Mouse (Mus musculus) heart, postnatal 0 days (tissue): ENCODE measurements around the gene Zfp775. TPM values are rescaled to one million over a fixed set of nuclear protein-coding genes. Genes with fewer than 3 reads are reported as not detected.

Source experiments
- ATAC-seq: fragments of 200-750 bp; cut with Nextera tagmentation; 2 replicates; pipeline ENCODE4 v1.8.0; 2017; ENCODE audit warnings: low read depth, moderate number of reproducible peaks, moderate library complexity; ENCODE audit not compliant: insufficient read depth
- DNase-seq: peaks from one replicate; pipeline ENCODE4 v3.0.0-alpha.2; 2016; ENCODE audit warnings: low spot score
- H3K27ac ChIP-seq: fragments of 300-500 bp; sonication (generic); 2 replicates; pipeline ENCODE4 v1.5.1; 2014; ENCODE audit warnings: low read depth, mild to moderate bottlenecking
- H3K27me3 ChIP-seq: fragments of 300-500 bp; sonication (generic); 2 replicates; pipeline ENCODE4 v1.6.1; 2014; ENCODE audit warnings: low read length, mixed read lengths; ENCODE audit not compliant: control insufficient read depth, insufficient read depth
- H3K36me3 ChIP-seq: fragments of 300-500 bp; sonication (generic); replicated peaks from 2 replicates; pipeline ENCODE4 v1.6.1; 2014; ENCODE audit warnings: low read length, mixed read lengths; ENCODE audit not compliant: control insufficient read depth, insufficient read depth
- H3K4me1 ChIP-seq: fragments of 300-500 bp; sonication (generic); 2 replicates; pipeline ENCODE4 v1.6.1; 2014; ENCODE audit warnings: antibody characterized with exemption; ENCODE audit not compliant: control insufficient read depth, insufficient read depth
- H3K4me2 ChIP-seq: fragments of 300-500 bp; sonication (generic); 2 replicates; pipeline ENCODE4 v1.6.1; 2014; ENCODE audit warnings: low read depth, mild to moderate bottlenecking, low read length, moderate library complexity
- H3K4me3 ChIP-seq: fragments of 300-500 bp; sonication (generic); 2 replicates; pipeline ENCODE4 v1.5.1; 2014; ENCODE audit warnings: low read depth, low read length
- H3K9ac ChIP-seq: fragments of 300-500 bp; sonication (generic); replicated peaks from 2 replicates; pipeline ENCODE4 v1.6.1; 2014; ENCODE audit warnings: low read depth, low read length, mixed read lengths
- H3K9me3 ChIP-seq: fragments of 300-500 bp; sonication (generic); replicated peaks from 2 replicates; pipeline ENCODE4 v1.6.1; 2016; ENCODE audit warnings: low read length; ENCODE audit not compliant: control insufficient read depth
- CTCF ChIP-seq: IDR thresholded peaks from 2 replicates; pipeline ENCODE4 v1.5.1; 2016; ENCODE audit warnings: antibody characterized with exemption, control low read depth, low read depth
- EP300 ChIP-seq: IDR thresholded peaks from 2 replicates; pipeline ENCODE4 v1.6.1; 2016; ENCODE audit warnings: antibody characterized with exemption, low read depth
- WGBS: fragments of 180-500 bp; shearing (Covaris S2); extraction: QIAGEN DNeasy Blood & Tissue Kit; methylation state at CpG from one replicate; pipeline ENCODE4 v1.1.7; 2014; 5-methylcytosine and 5-hydroxymethylcytosine counted together
- polyA plus RNA-seq: library from polyadenylated mRNA; unstranded; fragments of >200 nt; fragmentation: Nextera tagmentation; extraction: Ambion mirVana; gene quantifications from 2 replicates; pipeline ENCODE4 v1.2.1, GENCODE M21; 2015
- total RNA-seq: library from RNA; depleted of rRNA; stranded (reverse); fragments of >200 nt; gene quantifications from 2 replicates; pipeline ENCODE4 v1.2.3, GENCODE M21; 2014; ENCODE audit warnings: low replicate concordance

Zfp775 gene
- total and polyA plus RNA-seq, 2 experiments from 2014 or later = 4.0 to 5.7 TPM

DNA sequence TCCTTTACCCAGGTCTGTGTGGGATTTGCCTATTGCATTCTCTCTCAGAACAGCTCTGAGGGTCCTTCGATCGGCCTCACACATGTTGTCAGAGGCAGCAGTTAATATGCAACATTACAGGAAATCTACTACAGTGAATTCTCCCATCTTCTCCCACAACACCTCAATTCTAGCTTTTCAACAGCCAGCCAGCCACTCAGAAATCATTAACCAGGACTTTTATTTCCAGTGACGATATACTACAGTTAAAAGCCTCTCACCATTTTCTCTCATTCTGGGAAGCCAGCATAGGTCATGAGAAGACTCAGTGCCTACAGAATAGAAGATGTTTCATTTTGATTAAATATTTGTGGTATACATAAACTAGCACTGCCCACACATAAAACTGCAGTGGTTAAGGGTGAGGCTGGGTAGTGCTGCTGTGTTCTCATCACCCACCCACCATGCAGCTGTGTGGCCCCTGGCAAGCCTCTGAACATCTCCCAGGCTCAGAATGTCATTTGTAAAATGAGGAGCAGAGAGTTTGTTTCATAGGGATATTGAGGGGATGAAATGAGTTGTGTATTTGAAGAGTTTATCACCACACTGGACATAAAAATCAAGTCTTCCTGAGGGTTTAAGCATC lies 10.5 kb upstream of the Zfp775 start:
- Histone ChIP-seq H3K27ac (no peak overlapping the region), H3K4me1 (peaks cover 30% of the 10 kb centered on the region), H3K27me3 (no peaks in the 10 kb centered on the region), H3K4me2 (no peak overlapping the region), H3K36me3 (peaks cover 7% of the 10 kb centered on the region), H3K9me3 (no peaks in the 10 kb centered on the region), H3K9ac (no peak overlapping the region), H3K4me3 (no peak overlapping the region)
- WGBS = 85% methylated on average over 3 of the region's 3 CpGs
- ATAC-seq (no peak), DNase-seq (no peak)
- no peak for TF ChIP-seq EP300
- no peak for TF ChIP-seq CTCF

DNA sequence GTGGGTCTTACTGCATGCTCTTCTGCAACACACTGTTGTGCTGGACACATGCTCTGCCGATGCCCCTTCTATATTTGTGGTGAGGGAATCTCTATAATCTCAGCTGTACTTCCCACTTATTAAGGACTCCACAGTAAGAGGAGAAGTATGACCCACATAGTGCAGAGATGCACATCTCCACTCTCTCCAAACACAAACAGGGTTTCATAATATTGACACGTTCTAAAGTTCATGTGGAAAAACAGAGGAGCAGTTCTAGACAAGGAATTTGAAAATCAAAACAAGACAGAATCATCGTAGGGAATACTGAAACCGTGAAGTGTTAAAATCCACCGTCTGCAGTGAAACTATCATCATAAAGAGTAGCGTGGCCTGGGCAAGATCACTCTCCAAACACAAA lies 10.0 kb upstream of the Zfp775 start:
- H3K27me3 ChIP-seq = no peaks in the 10 kb centered on the region
- H3K9ac ChIP-seq = no peak overlapping the region
- H3K36me3 ChIP-seq = peaks cover 12% of the 10 kb centered on the region
- 87% methylated on average over 6 of the region's 6 CpGs for WGBS
- no peak overlapping the region for H3K27ac ChIP-seq
- no peak overlapping the region for H3K4me3 ChIP-seq
- no peak overlapping the region for H3K4me2 ChIP-seq
- ATAC-seq (no peak), DNase-seq (no peak)
- H3K4me1 ChIP-seq = peaks cover 30% of the 10 kb centered on the region
- H3K9me3 ChIP-seq = 0 out of 2 replicates have a peak, but pooled peaks cover 1% of the 10 kb centered on the region
- TF ChIP-seq CTCF (no peak), EP300 (no peak)

DNA sequence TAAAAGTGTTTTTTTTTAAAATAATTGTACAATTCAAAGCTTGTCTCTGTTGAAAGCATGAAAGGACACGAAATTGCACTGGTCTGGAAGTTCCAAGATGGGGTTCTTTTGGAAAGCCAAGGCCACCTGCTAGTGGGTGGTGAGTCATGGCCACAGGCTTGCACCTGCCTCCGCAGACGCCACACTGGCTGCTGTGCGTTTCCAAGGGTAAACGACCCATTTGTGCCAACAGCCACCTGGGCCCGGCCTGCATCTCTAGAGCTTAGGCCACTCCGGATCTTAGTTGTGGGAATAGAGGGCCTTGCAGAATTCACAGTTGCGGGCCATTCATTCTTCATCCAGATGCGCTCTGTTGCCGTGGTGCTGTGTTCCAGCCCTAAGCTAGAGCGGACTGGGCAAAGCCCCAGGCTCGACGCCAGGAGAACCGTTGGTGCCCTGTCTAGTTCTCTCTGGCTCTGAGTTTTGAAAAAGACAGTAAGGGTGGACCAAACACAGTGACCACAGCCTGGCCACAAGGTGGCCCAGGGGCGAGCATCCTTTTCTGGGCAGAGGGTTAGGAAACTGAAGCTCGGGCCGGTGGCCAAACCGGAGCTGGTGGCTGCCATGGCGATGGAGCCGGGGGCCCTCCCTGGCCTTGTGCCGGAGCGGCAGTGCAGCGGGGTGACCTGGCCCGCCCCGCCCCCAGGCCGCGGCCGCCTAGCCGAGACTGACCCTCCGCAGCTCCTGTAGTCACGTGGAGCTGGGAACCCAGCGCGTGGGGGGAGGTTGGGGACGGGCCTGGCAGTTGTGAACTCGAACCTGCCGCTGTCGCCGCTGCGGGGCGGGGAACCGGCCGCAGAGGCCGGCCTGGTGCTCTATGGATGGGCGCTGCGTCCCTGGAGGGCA lies 8.5 kb upstream of the Zfp775 start, which contains the start of the genes Repin1 and Gm44965:
Gene Repin1 (plus strand): TSS at position 726 of the 885 bp plus-strand sequence.
Gene Gm44965 (plus strand): TSS at position 784 of the 885 bp plus-strand sequence.
- Histone ChIP-seq H3K36me3 (peaks cover 27% of the 10 kb centered on the region), H3K27ac (peak within 1 kb of the TSS; percentile 90), H3K4me3 (peak within 1 kb of the TSS; percentile 69), H3K27me3 (no peaks in the 10 kb centered on the region), H3K9me3 (0 out of 2 replicates have a peak, but pooled peaks cover 7% of the 10 kb centered on the region), H3K4me1 (peaks cover 30% of the 10 kb centered on the region), H3K4me2 (peak within 1 kb of the TSS; percentile 89), H3K9ac (peak within 1 kb of the TSS; percentile 78)
- TF ChIP-seq CTCF (peak; percentile 29; the same call in 1 of the 2 replicates), EP300 (peak; percentile 94)
- peak; percentile 94 for ATAC-seq
- WGBS = 8% methylated on average over 45 of the region's 45 CpGs
- DNase-seq = peak; percentile 86

DNA sequence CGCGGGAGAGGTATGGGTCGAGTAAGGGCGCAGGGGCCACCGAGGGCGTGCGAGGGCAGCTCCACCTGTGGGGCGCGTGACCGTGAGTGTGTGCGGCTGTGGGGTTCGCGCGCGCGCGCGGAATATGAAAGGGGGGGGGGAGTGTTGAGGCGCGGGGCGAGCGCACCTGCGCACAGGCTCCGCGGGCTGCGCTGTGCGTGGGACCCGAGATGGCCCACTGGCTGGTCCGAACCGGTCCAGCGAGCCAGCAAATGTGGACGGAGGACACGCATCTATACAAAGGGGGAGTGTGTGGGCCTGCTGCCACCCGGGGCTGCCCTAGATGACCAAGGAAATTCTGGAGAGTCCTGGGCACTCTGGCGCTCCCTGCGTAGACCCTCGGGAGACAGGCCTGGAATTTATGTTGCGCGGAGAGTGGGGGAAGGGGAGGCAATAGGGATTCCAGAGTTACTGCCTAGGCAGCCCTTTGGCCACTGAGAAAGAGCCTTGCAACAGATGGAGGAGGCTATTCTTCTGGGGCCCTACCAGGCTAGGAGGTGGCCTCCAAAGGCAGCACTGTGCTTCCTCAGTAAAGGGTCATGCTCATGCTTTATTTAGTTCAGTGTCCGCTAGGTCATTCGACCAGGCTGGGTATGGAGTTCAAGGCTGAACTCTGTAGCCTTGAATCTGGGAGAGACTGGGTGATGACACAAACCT lies 7.7 kb upstream of the Zfp775 start:
- ATAC-seq (peak; percentile 59), DNase-seq (peak; percentile 34)
- peak overlapping the region; percentile 90 for H3K27ac ChIP-seq
- TF ChIP-seq EP300 (peak; percentile 44; the same call in 1 of the 2 replicates), CTCF (no peak)
- H3K9me3 ChIP-seq = 0 out of 2 replicates have a peak, but pooled peaks cover 7% of the 10 kb centered on the region
- H3K4me3 ChIP-seq = peak overlapping the region; percentile 69
- WGBS = under 1% methylated on average over 37 of the region's 41 CpGs
- peaks cover 35% of the 10 kb centered on the region for H3K36me3 ChIP-seq
- no peaks in the 10 kb centered on the region for H3K27me3 ChIP-seq
- H3K9ac ChIP-seq = peak overlapping the region; percentile 78
- peak overlapping the region; percentile 89 for H3K4me2 ChIP-seq
- H3K4me1 ChIP-seq = peaks cover 26% of the 10 kb centered on the region

DNA sequence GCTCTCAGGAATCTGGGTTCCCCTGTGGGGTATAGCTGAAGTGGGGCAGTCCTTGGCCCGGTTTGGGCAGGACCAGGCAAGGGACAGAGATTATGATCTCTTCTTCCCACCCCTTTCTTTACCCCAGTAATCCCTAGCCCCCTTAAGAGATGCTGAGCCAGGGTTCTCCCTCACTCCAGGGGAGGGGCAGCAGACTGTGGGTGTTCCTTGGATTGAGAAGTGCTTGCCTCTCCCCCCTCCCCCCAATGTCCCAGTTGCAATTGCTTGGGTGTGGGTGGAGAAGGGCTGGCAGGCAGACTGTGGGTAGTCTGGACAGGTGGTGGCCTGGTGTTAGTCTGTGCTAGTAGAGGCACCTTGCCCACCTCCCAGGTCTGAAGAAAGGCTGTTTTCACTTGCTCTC lies 6.6 kb upstream of the Zfp775 start:
- H3K27ac ChIP-seq = no peak overlapping the region
- 0 out of 2 replicates have a peak, but pooled peaks cover 7% of the 10 kb centered on the region for H3K9me3 ChIP-seq
- no peaks in the 10 kb centered on the region for H3K27me3 ChIP-seq
- no peak overlapping the region for H3K4me3 ChIP-seq
- peaks cover 18% of the 10 kb centered on the region for H3K4me1 ChIP-seq
- WGBS = 64% methylated on average over 1 of the region's 1 CpGs
- DNase-seq (no peak), ATAC-seq (no peak)
- peaks cover 39% of the 10 kb centered on the region for H3K36me3 ChIP-seq
- TF ChIP-seq CTCF = no peak
- TF ChIP-seq EP300 = no peak
- H3K9ac ChIP-seq = 0 out of 2 replicates have a peak overlapping the region, but pooled peaks have one; percentile 78
- peak overlapping the region; percentile 89 for H3K4me2 ChIP-seq
